Mouse (Mus musculus): ENCODE measurements around the gene Hadh.

Hadh gene

GRCm38 (mm10) chr3:131271559-131272373 lies at the start of gene Hadh:
Gene Hadh, minus strand, starts transcription at chr3:131272101.
- DNase-seq (ENCODE audit: low read depth, low spot score) = peak; percentile 84

GRCm38 (mm10) chr3:131320184-131320583 lies 48.3 kb upstream of the Hadh start:
- DNase-seq (ENCODE audit: low read depth, low spot score) = peak; percentile 83

GRCm38 (mm10) chr3:131318211-131318610 lies 46.3 kb upstream of the Hadh start:
- DNase-seq (ENCODE audit: low read depth, low spot score) = no peak

GRCm38 (mm10) chr3:131317126-131317525 lies 45.2 kb upstream of the Hadh start:
- DNase-seq (ENCODE audit: low read depth, low spot score) = no peak

GRCm38 (mm10) chr3:131315957-131316510 lies 44.1 kb upstream of the Hadh start:
- DNase-seq (ENCODE audit: low read depth, low spot score) = no peak

DNA sequence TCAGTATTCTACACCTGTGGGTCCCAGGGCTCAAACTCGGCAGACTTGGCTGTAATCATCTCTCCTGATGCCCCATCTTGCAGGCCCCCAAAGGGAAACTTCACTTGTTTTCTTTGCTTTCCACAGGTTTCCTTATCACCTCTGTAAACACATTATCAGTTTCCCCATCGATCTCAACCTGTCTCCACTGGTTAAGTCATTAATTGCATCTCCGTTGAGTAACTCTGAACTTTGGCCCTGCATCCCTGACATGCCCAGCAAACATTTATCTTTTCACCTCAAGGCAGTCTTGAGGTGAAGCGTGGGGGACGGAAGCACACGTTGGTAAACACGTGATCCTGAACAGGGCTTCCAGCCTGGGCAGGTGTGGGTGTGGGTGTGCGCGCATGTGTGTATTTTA lies 40.4 kb upstream of the Hadh start:
- no peak for DNase-seq (ENCODE audit: low read depth, low spot score)

DNA sequence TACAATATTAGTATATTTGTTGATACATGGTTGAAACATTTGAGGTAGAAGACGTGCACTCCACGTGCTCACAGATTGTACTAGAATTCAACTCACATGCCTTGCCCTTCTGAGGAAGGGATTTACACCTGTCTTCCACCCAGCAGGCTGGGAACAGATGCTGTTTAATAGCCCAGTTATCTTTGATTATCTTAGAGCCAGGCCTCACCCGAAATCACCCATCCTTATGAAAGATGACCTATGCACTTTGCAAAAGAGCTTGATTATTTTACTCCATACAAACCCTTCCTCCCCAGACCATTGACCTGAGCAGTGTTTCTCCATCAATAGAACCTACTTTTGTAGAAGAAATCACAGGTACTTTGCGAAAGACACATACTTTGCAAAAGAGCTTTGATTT lies 38.7 kb upstream of the Hadh start:
- no peak for DNase-seq (ENCODE audit: low read depth, low spot score)

GRCm38 (mm10) chr3:131307811-131308210 lies 35.9 kb upstream of the Hadh start:
- no peak for DNase-seq (ENCODE audit: low read depth, low spot score)

DNA sequence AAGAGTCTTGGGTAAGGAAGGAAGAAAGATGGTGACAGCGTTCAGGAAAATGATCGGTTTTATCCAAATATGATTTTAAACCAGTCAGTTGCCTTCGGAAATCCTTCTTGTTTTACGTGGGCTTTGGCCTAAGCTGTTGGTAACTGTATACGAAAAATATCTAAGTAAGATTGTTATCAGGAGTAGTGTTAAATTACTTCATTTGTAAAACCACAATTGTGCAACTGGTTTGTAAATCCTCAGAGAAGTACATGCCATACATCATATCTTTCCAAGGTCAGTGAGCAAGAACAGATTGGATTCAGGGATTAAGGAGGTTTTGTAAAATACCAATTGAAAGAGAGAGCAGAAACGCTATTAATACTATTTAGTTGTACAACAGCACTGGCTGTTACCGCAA lies 34.4 kb upstream of the Hadh start:
- DNase-seq (ENCODE audit: low read depth, low spot score) = no peak

GRCm38 (mm10) chr3:131303320-131303714 lies 31.4 kb upstream of the Hadh start:
- no peak for DNase-seq (ENCODE audit: low read depth, low spot score)

DNA sequence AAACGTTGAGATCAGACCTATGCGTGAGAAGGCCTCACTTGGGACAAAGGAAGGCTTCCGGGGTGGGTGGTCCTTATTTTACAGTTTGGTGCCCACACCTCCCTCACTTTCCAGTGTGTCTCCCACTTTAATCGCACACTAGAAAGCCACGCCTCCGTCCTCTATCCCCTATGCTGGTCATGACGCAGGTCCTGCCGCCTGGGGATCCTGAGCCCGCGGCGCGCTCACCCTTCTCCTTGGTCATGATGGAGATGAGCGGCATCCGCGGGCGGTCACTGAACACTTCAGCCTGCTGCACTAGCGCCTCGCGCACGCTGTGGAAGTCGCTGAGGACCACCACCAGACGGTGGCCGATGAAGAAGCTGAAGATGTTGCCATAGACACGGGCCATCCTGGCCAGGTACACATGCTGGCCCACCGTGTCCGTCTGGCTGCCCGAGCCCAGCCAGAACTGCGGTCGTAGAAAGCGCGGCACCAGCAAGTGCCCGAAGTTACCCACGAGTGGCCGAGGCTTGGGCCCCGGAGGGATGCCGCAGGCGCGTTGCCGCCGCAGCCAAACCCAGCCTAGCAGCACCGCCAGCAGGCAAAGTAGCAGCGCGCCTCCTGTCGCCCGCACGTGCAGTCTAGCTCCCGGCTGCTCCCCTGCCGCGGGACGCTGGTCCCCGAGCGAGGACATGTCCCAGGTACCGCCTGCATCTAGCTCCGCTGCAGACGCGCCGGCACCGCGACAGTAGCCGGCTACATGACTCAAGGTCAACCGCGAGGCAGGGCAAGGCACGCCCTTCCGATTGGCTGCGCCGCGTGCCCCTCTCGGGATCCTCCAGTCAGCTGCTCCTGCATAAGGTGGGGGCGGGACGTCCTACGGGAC lies 30.8 kb upstream of the Hadh start, which contains the start of gene Cyp2u1:
Cyp2u1 (minus strand) TSS at position 776 of the 868 bp plus-strand sequence.
- DNase-seq (ENCODE audit: low read depth, low spot score) = peak; percentile 90

DNA sequence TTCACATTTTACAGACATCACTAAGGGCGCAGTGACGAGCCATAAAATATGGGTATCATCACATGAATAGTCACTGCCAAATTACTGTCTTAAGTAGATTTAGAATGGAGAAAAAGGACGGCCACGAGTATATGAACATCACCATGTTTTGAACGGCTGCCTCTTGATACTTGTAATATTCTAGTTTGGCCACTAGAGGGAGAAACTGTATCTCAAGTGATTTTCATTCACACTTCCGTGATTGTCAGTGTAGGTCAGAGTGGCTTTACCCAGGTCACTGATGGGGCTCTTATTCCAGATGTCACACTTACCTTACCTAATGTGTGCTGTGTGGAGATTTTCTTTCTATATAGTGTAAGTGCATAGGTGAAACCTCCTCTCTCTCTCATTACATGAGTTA lies 28.0 kb upstream of the Hadh start:
- DNase-seq (ENCODE audit: low read depth, low spot score) = peak; percentile 66

GRCm38 (mm10) chr3:131299078-131299477 lies 27.2 kb upstream of the Hadh start:
- DNase-seq (ENCODE audit: low read depth, low spot score) = no peak

GRCm38 (mm10) chr3:131296893-131297292 lies 25.0 kb upstream of the Hadh start:
- no peak for DNase-seq (ENCODE audit: low read depth, low spot score)

DNA sequence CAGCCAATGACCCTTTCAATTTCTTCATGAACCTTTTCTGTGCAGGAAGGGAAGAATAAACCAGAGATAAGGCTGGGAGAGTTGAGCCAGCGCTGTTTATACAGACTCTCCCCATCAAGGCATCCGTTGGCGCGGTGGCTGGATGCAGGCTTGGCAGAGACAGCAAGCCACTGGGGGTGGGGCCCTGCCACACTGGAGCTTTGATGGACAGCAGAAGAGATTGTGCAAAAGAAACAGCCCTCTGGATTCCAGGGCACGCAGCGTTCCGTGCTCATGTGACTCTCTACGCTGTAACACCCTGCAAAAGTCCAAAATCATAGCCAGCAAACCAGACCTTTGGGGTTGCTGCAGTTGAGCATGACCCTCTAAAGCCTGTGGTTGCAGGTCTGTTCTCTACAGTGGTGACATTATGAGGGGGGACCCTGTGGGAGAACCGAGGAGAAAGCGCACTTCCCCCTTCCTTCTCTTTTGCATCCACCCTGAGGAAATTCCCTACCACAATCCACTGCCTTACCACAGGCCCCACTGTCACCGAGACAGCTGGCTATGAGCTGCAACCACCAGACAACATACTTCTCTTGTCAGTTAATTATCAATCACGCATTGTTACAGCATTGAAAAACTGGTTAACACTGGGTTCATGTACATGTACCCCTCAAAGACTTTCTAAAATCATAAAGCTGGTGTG lies 23.8 kb upstream of the Hadh start:
- DNase-seq (ENCODE audit: low read depth, low spot score) = no peak

DNA sequence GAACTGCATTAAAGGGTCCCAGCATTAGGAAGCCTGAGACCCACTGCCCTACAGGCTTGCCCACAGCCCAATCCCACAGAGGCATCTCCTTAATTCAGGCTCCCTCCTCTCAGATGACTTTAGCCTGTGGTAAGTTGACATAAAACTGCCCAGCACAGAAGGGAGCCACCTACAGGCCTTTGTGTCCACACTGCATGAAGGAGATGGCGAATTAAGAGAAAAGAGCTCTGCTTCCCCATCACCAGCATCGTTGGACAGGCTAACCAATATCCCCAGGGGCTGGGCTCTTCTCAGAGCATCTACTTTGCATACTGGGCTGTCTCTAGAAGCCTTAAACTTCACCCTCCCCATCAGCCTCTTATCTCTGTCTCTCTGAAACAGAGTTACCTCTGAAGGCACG lies 22.6 kb upstream of the Hadh start:
- no peak for DNase-seq (ENCODE audit: low read depth, low spot score)

DNA sequence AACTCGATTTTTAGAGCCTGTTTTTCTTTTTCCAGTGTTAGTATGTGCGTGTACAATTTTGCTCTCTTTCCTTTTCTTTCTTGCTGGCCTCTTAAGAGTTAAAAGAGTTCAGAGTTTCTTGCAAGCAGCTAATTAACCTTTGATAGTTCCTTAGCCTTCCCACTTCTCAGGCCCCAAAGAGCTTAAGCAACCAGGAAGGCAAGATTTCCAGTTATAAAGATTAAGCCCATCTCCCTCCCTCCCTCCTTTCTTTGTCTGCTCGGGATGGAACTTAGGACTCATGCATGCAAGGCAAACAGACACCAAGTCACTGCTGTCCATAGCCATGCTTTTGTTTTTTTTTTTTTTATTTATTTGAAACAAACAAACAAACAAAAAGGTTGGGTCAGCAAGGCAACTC lies 21.1 kb upstream of the Hadh start:
- no peak for DNase-seq (ENCODE audit: low read depth, low spot score)

GRCm38 (mm10) chr3:131292349-131292748 lies 20.4 kb upstream of the Hadh start:
- no peak for DNase-seq (ENCODE audit: low read depth, low spot score)

DNA sequence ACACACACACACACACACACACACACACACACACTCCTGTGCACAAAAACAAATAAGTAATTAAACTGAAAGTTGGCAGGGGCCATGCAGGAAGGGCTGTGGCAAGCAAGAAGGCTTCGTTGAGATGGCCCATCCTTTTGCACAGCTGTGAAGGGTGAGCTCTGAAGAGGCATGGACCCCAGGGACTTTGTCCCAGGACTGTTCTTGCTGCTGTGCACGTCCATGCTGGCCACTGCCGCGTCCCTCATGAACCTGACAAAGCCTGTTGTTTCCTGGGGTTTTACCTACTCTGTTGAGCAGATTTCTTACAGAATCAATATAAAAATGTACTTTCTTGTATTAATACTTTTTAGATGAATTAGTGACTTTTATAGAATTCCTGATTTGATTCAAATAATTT lies 20.0 kb upstream of the Hadh start:
- no peak for DNase-seq (ENCODE audit: low read depth, low spot score)

- DNase-seq (ENCODE audit: low read depth, low spot score) = no peak
Observed at GRCm38 (mm10) chr3:131274151-131274550, 2.2 kb upstream of the Hadh start.

- peak; percentile 36 for DNase-seq (ENCODE audit: low read depth, low spot score)
Observed at GRCm38 (mm10) chr3:131272374-131273100, 636 bp upstream of the Hadh start.
